Comparison of ENCODE assay signal across 20 mouse cellular contexts in the genomic region with DNA sequence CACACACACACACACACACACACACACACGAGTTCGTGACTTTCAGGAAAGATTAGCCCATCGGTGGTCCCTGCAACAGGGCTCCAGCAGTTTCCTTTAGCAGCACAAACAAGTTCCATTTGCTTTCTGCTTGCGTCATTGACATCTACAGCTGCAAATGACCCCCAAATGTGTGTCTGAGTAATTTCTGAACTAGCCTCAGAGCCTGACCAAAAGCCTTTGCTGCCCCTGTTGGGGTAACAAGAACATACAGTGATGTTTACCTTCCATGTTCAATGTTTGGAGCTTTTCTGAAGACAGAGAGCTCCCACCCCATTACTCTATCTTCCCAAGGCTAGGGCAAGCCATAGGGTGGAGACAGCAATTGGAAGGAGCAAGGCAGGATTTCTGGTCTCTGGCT.
"Had no signal": no experiment of that assay in that cellular context is flagged by ENCODE, and none has a peak within 500 bp of the region (broad histone marks: within the 10 kb centered on the region; RNA-seq: fewer than 3 reads in every experiment).

No protein-coding gene starts in this region.

- H3K27ac ChIP-seq: kidney, embryonic 15.5 days; left cerebral cortex, adult 2 months; liver, embryonic 13.5 days; macrophage; midbrain, embryonic 12.5 days; midbrain, embryonic 15.5 days; neural tube, embryonic 12.5 days; neural tube, embryonic 15.5 days; stomach, postnatal 0 days had no signal

- H3K9me3 ChIP-seq: kidney, embryonic 15.5 days; liver, embryonic 13.5 days; midbrain, embryonic 12.5 days; midbrain, embryonic 15.5 days; neural tube, embryonic 12.5 days; neural tube, embryonic 15.5 days had no signal

- H3K4me2 ChIP-seq: kidney, embryonic 15.5 days; liver, embryonic 13.5 days; midbrain, embryonic 12.5 days; midbrain, embryonic 15.5 days; neural tube, embryonic 12.5 days; neural tube, embryonic 15.5 days had no signal

- H3K27me3 ChIP-seq: kidney, embryonic 15.5 days; liver, embryonic 13.5 days; midbrain, embryonic 12.5 days; midbrain, embryonic 15.5 days; neural tube, embryonic 12.5 days; neural tube, embryonic 15.5 days had no signal

- H3K9ac ChIP-seq: kidney, embryonic 15.5 days; liver, embryonic 13.5 days; midbrain, embryonic 12.5 days; midbrain, embryonic 15.5 days; neural tube, embryonic 12.5 days; neural tube, embryonic 15.5 days had no signal

- ATAC-seq: midbrain, embryonic 15.5 days had no signal

- H3K36me3 ChIP-seq: liver, embryonic 13.5 days; midbrain, embryonic 12.5 days; midbrain, embryonic 15.5 days; neural tube, embryonic 12.5 days; neural tube, embryonic 15.5 days had no signal

- H3K4me3 ChIP-seq: kidney, embryonic 15.5 days; left cerebral cortex, adult 2 months; liver, embryonic 13.5 days; midbrain, embryonic 12.5 days; midbrain, embryonic 15.5 days; neural tube, embryonic 12.5 days; neural tube, embryonic 15.5 days had no signal

- DNase-seq: kidney, postnatal 10 days; kidney, postnatal 36 days; layer of hippocampus, postnatal 36 days; liver, embryonic 13.5 days; lung, adult 2 months; lung, postnatal 14 days; right cerebral cortex, adult 18-20 months; right cerebral cortex, postnatal 14 days; right cerebral cortex, postnatal 4 days; thymus, adult 2 months; thymus, postnatal 14 days; thymus, postnatal 4 days had no signal

- H3K4me1 ChIP-seq: liver, embryonic 13.5 days; midbrain, embryonic 15.5 days; neural tube, embryonic 15.5 days had no signal
